Mouse (Mus musculus) CH12.LX (cell line): ENCODE data around the gene Fam219a. TPM values are rescaled to one million over a fixed set of nuclear protein-coding genes. Genes with fewer than 3 reads are reported as not detected.

ENCODE experiments used
- DNase-seq: peaks from one replicate; pipeline ENCODE4 v3.0.0-alpha.2; 2013; ENCODE audit errors: extremely low read depth
- H3K27ac ChIP-seq: 2 replicates; pipeline ENCODE4 v1.5.1; 2012; ENCODE audit warnings: low read depth, mild to moderate bottlenecking, control low read depth, moderate library complexity; ENCODE audit not compliant: insufficient read depth
- H3K27me3 ChIP-seq: replicated peaks from 2 replicates; pipeline ENCODE3; 2012; ENCODE audit warnings: inconsistent platforms
- H3K36me3 ChIP-seq, 2 experiments: replicated peaks in 1 of 2; 2 replicates each; pipeline versions ENCODE3 to v1.6.1; 2012; ENCODE audit warnings: inconsistent platforms in 1 of 2, low read length in 1 of 2, mild to moderate bottlenecking in 1 of 2, mixed read lengths in 1 of 2, moderate library complexity in 1 of 2; ENCODE audit not compliant: control insufficient read depth in 1 of 2, insufficient read depth in 1 of 2
- H3K4me1 ChIP-seq, 2 experiments: 2 replicates each; pipeline ENCODE4 v1.6.1; 2012; ENCODE audit warnings: inconsistent platforms in 1 of 2, moderate library complexity in 1 of 2; ENCODE audit not compliant: insufficient read depth in 2 of 2, control insufficient read depth in 1 of 2
- H3K4me2 ChIP-seq: 2 replicates; pipeline ENCODE4 v1.6.1; 2012; ENCODE audit warnings: low read depth, mild to moderate bottlenecking, control low read depth; ENCODE audit not compliant: poor library complexity, insufficient read depth, severe bottlenecking
- H3K4me3 ChIP-seq, 3 experiments: fragments of 150-350 bp in 1 of 3; sonication (generic) in 1 of 3; replicated peaks in 1 of 3; 2 replicates each; pipeline versions ENCODE3 to v1.5.1; 2011 to 2012; ENCODE audit warnings: low read depth in 2 of 3, low read length in 2 of 3, mild to moderate bottlenecking in 2 of 3, moderate library complexity in 2 of 3, control low read depth in 1 of 3, improper control_type of control experiment in 1 of 3, inconsistent platforms in 1 of 3, mixed read lengths in 1 of 3; ENCODE audit not compliant: poor library complexity in 1 of 3
- H3K79me2 ChIP-seq: replicated peaks from 2 replicates; pipeline ENCODE4 v1.6.1; 2012; ENCODE audit warnings: mild to moderate bottlenecking, moderate library complexity; ENCODE audit not compliant: control insufficient read depth, poor library complexity, insufficient read depth, severe bottlenecking; ENCODE audit errors: extremely low read depth
- H3K9ac ChIP-seq: 2 replicates; pipeline ENCODE4 v1.6.1; 2012; ENCODE audit warnings: low read depth, mild to moderate bottlenecking, control low read depth, moderate library complexity; ENCODE audit not compliant: insufficient read depth
- H3K9me3 ChIP-seq: replicated peaks from 2 replicates; pipeline ENCODE3; 2012; ENCODE audit warnings: low read length, inconsistent platforms, mixed read lengths
- BHLHE40 ChIP-seq: IDR thresholded peaks from 2 replicates; pipeline ENCODE4 v1.6.1; 2011; ENCODE audit warnings: mild to moderate bottlenecking, low read depth, low read length, improper control_type of control experiment
- CHD1 ChIP-seq: IDR thresholded peaks from 2 replicates; pipeline ENCODE4 v1.6.1; 2012; ENCODE audit warnings: low read depth, low read length, improper control_type of control experiment, inconsistent platforms
- CTCF ChIP-seq, 2 experiments: IDR thresholded peaks in 1 of 2; conservative IDR thresholded peaks in 1 of 2; 2 replicates each; pipeline ENCODE4 v1.5.1; 2011 to 2012; ENCODE audit warnings: low read depth in 2 of 2, low read length in 2 of 2, improper control_type of control experiment in 1 of 2, inconsistent platforms in 1 of 2, mild to moderate bottlenecking in 1 of 2, moderate library complexity in 1 of 2
- ETS1 ChIP-seq: conservative IDR thresholded peaks from 2 replicates; pipeline ENCODE4 v1.6.1; 2012; ENCODE audit warnings: low read depth, mild to moderate bottlenecking, inconsistent platforms, low read length, improper control_type of control experiment, moderate library complexity
- GABPA ChIP-seq: IDR thresholded peaks from 2 replicates; pipeline ENCODE4 v1.6.1; 2012; ENCODE audit warnings: low read depth, low read length, improper control_type of control experiment, inconsistent platforms; ENCODE audit not compliant: insufficient replicate concordance
- HCFC1 ChIP-seq: IDR thresholded peaks from 2 replicates; pipeline ENCODE4 v1.6.1; 2012; ENCODE audit warnings: low read depth, mild to moderate bottlenecking, inconsistent platforms, low read length, improper control_type of control experiment
- IRF4 ChIP-seq: IDR thresholded peaks from 2 replicates; pipeline ENCODE4 v1.6.1; 2014; ENCODE audit warnings: low read depth, mild to moderate bottlenecking, inconsistent platforms, low read length, improper control_type of control experiment
- JUN ChIP-seq: IDR thresholded peaks from 2 replicates; pipeline ENCODE4 v1.6.1; 2011; ENCODE audit warnings: low read depth, mild to moderate bottlenecking, low read length, improper control_type of control experiment, moderate library complexity; ENCODE audit not compliant: insufficient read depth
- MAFK ChIP-seq: IDR thresholded peaks from 2 replicates; pipeline ENCODE4 v1.6.1; 2011; ENCODE audit warnings: low read length, improper control_type of control experiment; ENCODE audit not compliant: insufficient replicate concordance
- MAZ ChIP-seq: IDR thresholded peaks from 2 replicates; pipeline ENCODE4 v1.6.1; 2012; ENCODE audit warnings: low read depth, mild to moderate bottlenecking, inconsistent platforms, low read length, improper control_type of control experiment, moderate library complexity
- MEF2A ChIP-seq: IDR thresholded peaks from 2 replicates; pipeline ENCODE4 v1.6.1; 2014; ENCODE audit warnings: low read depth, mild to moderate bottlenecking, inconsistent platforms, low read length, improper control_type of control experiment, borderline replicate concordance
- MXI1 ChIP-seq: IDR thresholded peaks from 2 replicates; pipeline ENCODE4 v1.6.1; 2011; ENCODE audit warnings: mild to moderate bottlenecking, low read depth, low read length, improper control_type of control experiment
- MYC ChIP-seq: IDR thresholded peaks from 2 replicates; pipeline ENCODE4 v1.6.1; 2011; ENCODE audit warnings: low read depth, mild to moderate bottlenecking, improper control_type of control experiment, low read length
- NRF1 ChIP-seq: IDR thresholded peaks from 2 replicates; pipeline ENCODE4 v1.6.1; 2014; ENCODE audit warnings: low read depth, mild to moderate bottlenecking, inconsistent platforms, low read length, improper control_type of control experiment, moderate library complexity
- POLR2AphosphoS2 ChIP-seq: IDR thresholded peaks from 2 replicates; pipeline ENCODE4 v1.6.1; 2011; ENCODE audit warnings: low read depth, low read length, improper control_type of control experiment
- RAD21 ChIP-seq: IDR thresholded peaks from 2 replicates; pipeline ENCODE4 v1.6.1; 2011; ENCODE audit warnings: low read depth, mild to moderate bottlenecking, low read length, improper control_type of control experiment, moderate library complexity
- RCOR1 ChIP-seq: conservative IDR thresholded peaks from 2 replicates; pipeline ENCODE4 v1.6.1; 2012; ENCODE audit warnings: low read depth, mild to moderate bottlenecking, inconsistent platforms, low read length, improper control_type of control experiment
- SMC3 ChIP-seq: IDR thresholded peaks from 2 replicates; pipeline ENCODE4 v1.6.1; 2011; ENCODE audit warnings: low read depth, low read length, improper control_type of control experiment
- TBP ChIP-seq: conservative IDR thresholded peaks from 2 replicates; pipeline ENCODE4 v1.6.1; 2011; ENCODE audit warnings: low read depth, low read length, improper control_type of control experiment
- TCF12 ChIP-seq: IDR thresholded peaks from 2 replicates; pipeline ENCODE4 v1.6.1; 2014; ENCODE audit warnings: low read depth, mild to moderate bottlenecking, inconsistent platforms, low read length, improper control_type of control experiment
- ZKSCAN1 ChIP-seq: IDR thresholded peaks from 2 replicates; pipeline ENCODE4 v1.6.1; 2012; ENCODE audit warnings: low read depth, inconsistent platforms, low read length, improper control_type of control experiment, borderline replicate concordance
- ZNF384 ChIP-seq: IDR thresholded peaks from 2 replicates; pipeline ENCODE4 v1.6.1; 2012; ENCODE audit warnings: low read depth, low read length, improper control_type of control experiment, inconsistent platforms
- dilution Hi-C: fragments of 300-500 bp; cut with MboI; formaldehyde crosslinking; loops from 2 replicates; pipeline ENCODE4 v1.14.3; 2020; ENCODE audit warnings: low sequenced_read_pairs; ENCODE audit not compliant: extremely low pct_unique_long_range_greater_than_20kb, extremely low pct_ligation_motif_present
- in situ Hi-C: fragments of 300-500 bp; cut with MboI; formaldehyde crosslinking; loops from 3 replicates; pipeline ENCODE4 v1.14.3; 2019; ENCODE audit warnings: low sequenced_read_pairs, low pct_ligation_motif_present, low pct_unique_long_range_greater_than_20kb, mixed read lengths
- polyA plus RNA-seq: library from polyadenylated mRNA; unstranded; fragments of >175 nt; gene quantifications from 2 replicates; pipeline ENCODE4 v1.2.1, GENCODE M21; 2012; ENCODE audit warnings: low read depth; ENCODE audit not compliant: insufficient read length
- total RNA-seq, 2 experiments: library from RNA; depleted of rRNA; stranded (reverse); fragments of 300-350 nt in 1 of 2; fragments of >200 nt in 1 of 2; gene quantifications; 2 replicates each; pipeline ENCODE4 v1.2.3; 2012 to 2014

Gene Fam219a
- total and polyA plus RNA-seq, 3 experiments: 0.20 to 1.5 (median 1.2) TPM

- dilution Hi-C loops (no loop called here), in situ Hi-C loops (no loop called here)
- TF ChIP-seq NRF1 (no peak), BHLHE40 (no peak), MXI1 (no peak), ETS1 (no peak), MEF2A (no peak), TCF12 (no peak), MYC (no peak), POLR2AphosphoS2 (no peak), ZNF384 (no peak), MAZ (no peak), JUN (no peak), ZKSCAN1 (no peak), RAD21 (no peak), RCOR1 (no peak), TBP (no peak)
- no peak overlapping the region for H3K9ac ChIP-seq
- no peak for DNase-seq
- H3K27ac ChIP-seq: no peak overlapping the region
- no peak overlapping the region for H3K4me3 ChIP-seq
- H3K4me2 ChIP-seq: no peak overlapping the region
- H3K79me2 ChIP-seq: no peaks in the 10 kb centered on the region
- peaks cover 0 to 7% of the 10 kb centered on the region in 2 experiments; a peak in 2 of 4 replicates for H3K4me1 ChIP-seq
- H3K36me3 ChIP-seq: peaks cover 0 to 2% of the 10 kb centered on the region in 2 experiments
- H3K27me3 ChIP-seq: no peaks in the 10 kb centered on the region
- no peaks in the 10 kb centered on the region for H3K9me3 ChIP-seq
These were observed 100.1 kb downstream of the Fam219a start for GRCm38 (mm10) chr4:41469199-41469598.

- no peaks in the 10 kb centered on the region for H3K9me3 ChIP-seq
- DNase-seq: peak; percentile 21
- peaks cover 0 to 7% of the 10 kb centered on the region in 2 experiments; a peak in 2 of 4 replicates for H3K4me1 ChIP-seq
- dilution Hi-C loops (no loop called here), in situ Hi-C loops (no loop called here)
- H3K36me3 ChIP-seq: peaks cover 0 to 2% of the 10 kb centered on the region in 2 experiments
- H3K9ac ChIP-seq: no peak overlapping the region
- H3K27me3 ChIP-seq: no peaks in the 10 kb centered on the region
- peaks cover 5% of the 10 kb centered on the region for H3K79me2 ChIP-seq
- H3K4me3 ChIP-seq: no peak overlapping the region
- H3K27ac ChIP-seq: no peak overlapping the region
- H3K4me2 ChIP-seq: no peak overlapping the region
- no peak for TF ChIP-seq CHD1
- TF ChIP-seq IRF4: no peak
- no peak for TF ChIP-seq MAFK
- peak; percentile 72 for TF ChIP-seq RAD21
- TF ChIP-seq HCFC1: no peak
- no peak for TF ChIP-seq GABPA
- no peak for TF ChIP-seq ETS1
- peak; percentile 51 for TF ChIP-seq SMC3
- TF ChIP-seq CTCF (conservative IDR thresholded peaks at IDR 0.05 in 1 of 2, IDR thresholded peaks at IDR 0.05 in 1 of 2; ENCODE audit: low read depth in 2 of 2, low read length in 2 of 2): peak; percentile 23 to 74; a peak in 2 of 4 replicates
These were observed 100.8 kb downstream of the Fam219a start for GRCm38 (mm10) chr4:41468396-41469080.

Other genes starting within 250 kb of the Fam219a start
- gene Ubap1, start 220.5 kb downstream of the Fam219a start, total RNA-seq (2012; rRNA removed): 11.5 and 17.0 TPM in 2 replicates
- 14.0 and 17.5 TPM in 2 replicates for gene Ubap1, start 220.5 kb downstream of the Fam219a start, total RNA-seq (2014; rRNA removed)
- gene Ubap1, start 220.5 kb downstream of the Fam219a start, polyA plus RNA-seq: 22.3 and 28.0 TPM in 2 replicates
- gene Kif24, start 104.7 kb downstream of the Fam219a start, total RNA-seq (2012; rRNA removed): 8.6 and 9.1 TPM in 2 replicates
- gene Kif24, start 104.7 kb downstream of the Fam219a start, total RNA-seq (2014; rRNA removed): 5.5 and 6.4 TPM in 2 replicates
- gene Kif24, start 104.7 kb downstream of the Fam219a start, polyA plus RNA-seq: 7.9 and 8.4 TPM in 2 replicates
- gene Nudt2, start 104.4 kb downstream of the Fam219a start, total RNA-seq (2012; rRNA removed): 26.5 and 27.9 TPM in 2 replicates
- 40.2 and 47.1 TPM in 2 replicates for gene Nudt2, start 104.4 kb downstream of the Fam219a start, total RNA-seq (2014; rRNA removed)
- 21.7 and 23.2 TPM in 2 replicates for gene Nudt2, start 104.4 kb downstream of the Fam219a start, polyA plus RNA-seq
- 0.04 TPM in 2 replicates for gene AI464131, start 66.5 kb downstream of the Fam219a start, total RNA-seq (2012; rRNA removed)
- gene AI464131, start 66.5 kb downstream of the Fam219a start, total RNA-seq (2014; rRNA removed): not detected in 2 replicates
- 0.10 TPM in 1 of 2 replicates, not detected in the other for gene AI464131, start 66.5 kb downstream of the Fam219a start, polyA plus RNA-seq
- not detected in 2 replicates for gene 1110017D15Rik, start 52.2 kb downstream of the Fam219a start, total RNA-seq (2012; rRNA removed)
- not detected in 2 replicates for gene 1110017D15Rik, start 52.2 kb downstream of the Fam219a start, total RNA-seq (2014; rRNA removed)
- not detected in 2 replicates for gene 1110017D15Rik, start 52.2 kb downstream of the Fam219a start, polyA plus RNA-seq
- gene Dnaic1, start 237 bp upstream of the Fam219a start, total RNA-seq (2012; rRNA removed): 0.42 and 0.89 TPM in 2 replicates
- 0.34 and 1.1 TPM in 2 replicates for gene Dnaic1, start 237 bp upstream of the Fam219a start, total RNA-seq (2014; rRNA removed)
- 3.7 and 4.1 TPM in 2 replicates for gene Dnaic1, start 237 bp upstream of the Fam219a start, polyA plus RNA-seq
- 0.25 and 0.59 TPM in 2 replicates for gene Enho, start 70.8 kb upstream of the Fam219a start, total RNA-seq (2012; rRNA removed)
- gene Enho, start 70.8 kb upstream of the Fam219a start, total RNA-seq (2014; rRNA removed): 0.17 TPM in 1 of 2 replicates, not detected in the other
- gene Enho, start 70.8 kb upstream of the Fam219a start, polyA plus RNA-seq: not detected in 2 replicates
- gene Cntfr, start 127.6 kb upstream of the Fam219a start, total RNA-seq (2012; rRNA removed): not detected in 2 replicates
- not detected in 2 replicates for gene Cntfr, start 127.6 kb upstream of the Fam219a start, total RNA-seq (2014; rRNA removed)
- gene Cntfr, start 127.6 kb upstream of the Fam219a start, polyA plus RNA-seq: not detected in 2 replicates
- 4.2 and 5.7 TPM in 2 replicates for gene Il11ra1, start 130.5 kb upstream of the Fam219a start, total RNA-seq (2012; rRNA removed)
- gene Il11ra1, start 130.5 kb upstream of the Fam219a start, total RNA-seq (2014; rRNA removed): 1.2 and 1.3 TPM in 2 replicates
- gene Il11ra1, start 130.5 kb upstream of the Fam219a start, polyA plus RNA-seq: 4.8 and 6.9 TPM in 2 replicates
- gene Rpp25l, start 144.0 kb upstream of the Fam219a start, total RNA-seq (2012; rRNA removed): 65.3 and 84.1 TPM in 2 replicates
- gene Rpp25l, start 144.0 kb upstream of the Fam219a start, total RNA-seq (2014; rRNA removed): 62.8 and 72.8 TPM in 2 replicates
- gene Rpp25l, start 144.0 kb upstream of the Fam219a start, polyA plus RNA-seq: 48.1 and 48.5 TPM in 2 replicates
- gene Dctn3, start 153.6 kb upstream of the Fam219a start, total RNA-seq (2012; rRNA removed): 130 and 133 TPM in 2 replicates
- 112 and 125 TPM in 2 replicates for gene Dctn3, start 153.6 kb upstream of the Fam219a start, total RNA-seq (2014; rRNA removed)
- 90.5 and 117 TPM in 2 replicates for gene Dctn3, start 153.6 kb upstream of the Fam219a start, polyA plus RNA-seq
- not detected in 2 replicates for gene Arid3c, start 161.6 kb upstream of the Fam219a start, total RNA-seq (2012; rRNA removed)
- gene Arid3c, start 161.6 kb upstream of the Fam219a start, total RNA-seq (2014; rRNA removed): not detected in 2 replicates
- gene Arid3c, start 161.6 kb upstream of the Fam219a start, polyA plus RNA-seq: not detected in 2 replicates
- 18.6 and 19.1 TPM in 2 replicates for gene Galt, start 185.7 kb upstream of the Fam219a start, total RNA-seq (2012; rRNA removed)
- 23.0 and 23.2 TPM in 2 replicates for gene Galt, start 185.7 kb upstream of the Fam219a start, total RNA-seq (2014; rRNA removed)
- gene Galt, start 185.7 kb upstream of the Fam219a start, polyA plus RNA-seq: 16.6 and 22.9 TPM in 2 replicates
- gene Sigmar1, start 186.6 kb upstream of the Fam219a start, total RNA-seq (2012; rRNA removed): 60.7 and 70.2 TPM in 2 replicates
- 19.8 and 26.4 TPM in 2 replicates for gene Sigmar1, start 186.6 kb upstream of the Fam219a start, total RNA-seq (2014; rRNA removed)
- 89.4 and 97.5 TPM in 2 replicates for gene Sigmar1, start 186.6 kb upstream of the Fam219a start, polyA plus RNA-seq
- gene Ccl27a, start 204.7 kb upstream of the Fam219a start, total RNA-seq (2012; rRNA removed): 3.1 and 5.6 TPM in 2 replicates
- 2.5 and 3.3 TPM in 2 replicates for gene Ccl27a, start 204.7 kb upstream of the Fam219a start, total RNA-seq (2014; rRNA removed)
- gene Ccl27a, start 204.7 kb upstream of the Fam219a start, polyA plus RNA-seq: 2.7 and 6.4 TPM in 2 replicates